Mouse (Mus musculus): ENCODE data around the gene Spns2.
A peak's percentile ranks its signal among the peaks of the same experiment; 100 is the strongest.

DNA sequence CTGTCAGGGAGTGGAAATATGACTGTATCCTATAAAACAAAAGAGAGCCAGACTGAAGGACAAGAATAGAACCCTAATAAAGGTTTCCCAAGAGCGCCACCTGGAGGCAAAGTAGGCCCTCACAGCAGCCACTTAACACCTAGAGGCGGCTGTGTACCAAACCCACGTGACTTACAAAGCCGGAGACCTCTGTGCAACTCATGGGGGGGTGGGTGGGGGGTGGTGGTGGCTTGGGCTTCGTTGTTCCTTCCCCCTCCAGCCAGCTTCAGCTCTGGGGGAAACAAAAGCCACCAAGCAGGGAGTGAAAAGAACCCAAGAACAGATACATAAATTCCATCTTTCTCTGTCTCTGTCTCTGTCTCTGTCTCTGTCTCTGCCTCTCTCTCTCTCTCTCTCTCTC, 61.0 kb downstream of the Spns2 start:
- TF ChIP-seq POLR2A (IDR thresholded peaks at IDR 0.05; ENCODE audit: borderline replicate concordance, low read depth, low read length) (no peak), CTCF (IDR thresholded peaks at IDR 0.05; ENCODE audit: low read depth, low read length) (peak; percentile 37)
